Comparison of ENCODE assay signal across 24 mouse cellular contexts in the genomic region with DNA sequence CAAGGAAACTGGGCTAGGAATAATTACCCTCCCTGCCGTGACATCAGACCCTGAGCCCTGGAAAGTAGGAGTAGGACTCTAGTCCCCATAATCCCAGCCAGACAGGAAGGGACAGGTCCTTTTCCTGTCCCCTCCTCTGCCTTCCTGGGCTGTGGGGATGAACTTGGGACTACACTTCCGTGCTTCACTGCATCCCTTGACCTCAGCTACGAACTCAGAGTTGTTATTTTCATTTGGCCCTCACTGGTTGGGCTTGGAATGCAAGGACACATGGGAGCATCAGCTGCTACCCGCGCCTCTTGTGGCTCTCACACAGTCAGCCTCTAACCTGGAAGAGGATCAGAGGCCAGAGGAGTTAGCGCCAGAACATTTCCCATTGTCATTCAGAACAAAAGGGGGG. TPM values are rescaled to one million over a fixed set of nuclear protein-coding genes. Genes with fewer than 3 reads are reported as not detected.
A peak's percentile ranks its signal among the peaks of the same experiment; 100 is the strongest.
DNase-seq lines count a peak whose midpoint lies in the region.
"Had no signal": no experiment of that assay in that cellular context is flagged by ENCODE, and none has a peak within 500 bp of the region (broad histone marks: within the 10 kb centered on the region; RNA-seq: fewer than 3 reads in every experiment).

No protein-coding gene starts in this region.

- peaks cover 62% of the 10 kb centered on the region for H3K36me3 ChIP-seq in heart, embryonic 10.5 days
- H3K36me3 ChIP-seq: forebrain, embryonic 12.5 days; midbrain, embryonic 13.5 days had no signal

- H3K4me1 ChIP-seq in heart, embryonic 10.5 days = peaks cover 12% of the 10 kb centered on the region
- H3K4me1 ChIP-seq: megakaryocyte, embryonic 14.5 days had no signal

- no peaks in the 10 kb centered on the region for H3K9me3 ChIP-seq in heart, embryonic 10.5 days
- H3K9me3 ChIP-seq: embryonic facial prominence, embryonic 13.5 days; forebrain, embryonic 12.5 days; heart, embryonic 13.5 days; megakaryocyte, embryonic 14.5 days; midbrain, embryonic 13.5 days had no signal

- H3K27ac ChIP-seq in heart, embryonic 10.5 days = no peak overlapping the region
- H3K27ac ChIP-seq: embryonic facial prominence, embryonic 13.5 days; forebrain, embryonic 12.5 days; heart, embryonic 13.5 days; hindbrain, embryonic 14.5 days; layer of hippocampus, adult 2 months; midbrain, embryonic 13.5 days had no signal

- DNase-seq in heart, adult 8-10 months (ENCODE audit: low spot score) = peak; percentile 29
- DNase-seq in heart, embryonic 10.5 days (ENCODE audit: low spot score) = no peak
- peak; percentile 8 to 51 for DNase-seq in kidney, postnatal 25 days
- no peak for DNase-seq in kidney, postnatal 10 days
- DNase-seq in ES-CJ7 (ENCODE audit: low read depth, low spot score) (peak; percentile 70), ZHBTc4 (ENCODE audit: low read depth, low spot score) (peak; percentile 71)
- no peak for DNase-seq in right cerebral cortex, adult 2 months (ENCODE audit: low spot score in 2 of 2)
- DNase-seq: adrenal gland, adult 8-10 months; cerebellum, adult 2 months; cerebellum, postnatal 25 days; gastrocnemius, postnatal 10 days; heart, postnatal 36 days; kidney, adult 18-20 months; lung, postnatal 10 days; right cerebral cortex, postnatal 25 days; spleen, adult 18-20 months had no signal

- WGBS in heart, embryonic 10.5 days = 62% methylated on average over 6 of the region's 6 CpGs

- H3K4me3 ChIP-seq in heart, embryonic 10.5 days = no peak overlapping the region
- H3K4me3 ChIP-seq: embryonic facial prominence, embryonic 13.5 days; erythroblast, embryonic 14.5 days; forebrain, embryonic 12.5 days; heart, embryonic 13.5 days; layer of hippocampus, adult 2 months; megakaryocyte, embryonic 14.5 days; midbrain, embryonic 13.5 days had no signal

- no peaks in the 10 kb centered on the region for H3K27me3 ChIP-seq in heart, embryonic 10.5 days (ENCODE audit: insufficient read depth, poor library complexity, severe bottlenecking)
- H3K27me3 ChIP-seq: embryonic facial prominence, embryonic 13.5 days; heart, embryonic 13.5 days had no signal

RNA-seq across cellular contexts. Expression of gene Akap2, which starts 27.5 kb away (rescaled TPM):
- 100 to 1,000 TPM in 1 of 4 experiments, 10 to 100 TPM in 3; 75.6 to 100 (median 97.5) TPM for total RNA-seq in heart, adult 8-10 months (2022)
- polyA plus RNA-seq in heart, embryonic 10.5 days (2016; fragmentation: Nextera tagmentation; extraction: Ambion mirVana) = 30.1 and 39.6 TPM in 2 replicates

Comparison
In these comparisons a context has a peak if more than half of its experiments do, and no peak if none do; other contexts are left out.
1. DNase-seq: peak in heart, adult 8-10 months (single experiment), kidney, postnatal 25 days (2 of 2), ES-CJ7 (single experiment) and ZHBTc4 (single experiment); none in heart, embryonic 10.5 days (single experiment), kidney, postnatal 10 days (single experiment) and right cerebral cortex, adult 2 months (0 of 2).